Mouse (Mus musculus): Measurements from ENCODE around the gene Napsa.

GRCm38 (mm10) chr7:44633407-44633806 is 61.2 kb downstream of the Napsa start:
- TF ChIP-seq POLR2A (IDR thresholded peaks at IDR 0.05; ENCODE audit: low read depth, low read length) (no peak), CTCF (IDR thresholded peaks at IDR 0.05; ENCODE audit: extremely low read depth, insufficient read depth, insufficient read length, insufficient replicate concordance) (peak; percentile 34; the same call in 1 of the 2 replicates)
